Mouse (Mus musculus) heart, adult 2 months (tissue): ENCODE measurements around the gene Cog7. TPM values are rescaled to one million over a fixed set of nuclear protein-coding genes. Genes with fewer than 3 reads are reported as not detected.

ENCODE experiments used
- DNase-seq, 2 experiments: peaks; one replicate each; pipeline ENCODE4 v3.0.0; 2021
- H3K27ac ChIP-seq: fragments of 200-600 bp; 2 replicates; pipeline ENCODE4 v1.8.1; 2022
- H3K27me3 ChIP-seq: fragments of 200-500 bp; 2 replicates; pipeline ENCODE4 v1.6.1; 2012; ENCODE audit warnings: mild to moderate bottlenecking, low read length, inconsistent platforms, mixed read lengths; ENCODE audit not compliant: control insufficient read depth, insufficient read depth
- H3K36me3 ChIP-seq: fragments of 200-500 bp; 2 replicates; pipeline ENCODE4 v1.6.1; 2012; ENCODE audit warnings: low read length, inconsistent platforms; ENCODE audit not compliant: control insufficient read depth, insufficient read depth
- H3K4me1 ChIP-seq: fragments of 200-500 bp; 2 replicates; pipeline ENCODE4 v1.6.1; 2011; ENCODE audit warnings: low read length; ENCODE audit not compliant: control insufficient read depth, insufficient read depth
- H3K4me3 ChIP-seq: fragments of 200-600 bp; 2 replicates; pipeline ENCODE4 v1.8.1; 2022
- H3K79me2 ChIP-seq: fragments of 200-500 bp; replicated peaks from 2 replicates; pipeline ENCODE4 v1.6.1; 2012; ENCODE audit warnings: mild to moderate bottlenecking, inconsistent platforms, low read length, moderate library complexity, mixed read lengths; ENCODE audit not compliant: control insufficient read depth, insufficient read depth
- H3K9ac ChIP-seq: fragments of 200-500 bp; 2 replicates; pipeline ENCODE4 v1.6.1; 2012; ENCODE audit warnings: low read depth, mild to moderate bottlenecking, control low read depth, inconsistent platforms, low read length, mixed read lengths
- CTCF ChIP-seq: fragments of 200-600 bp; IDR thresholded peaks from 2 replicates; pipeline ENCODE4 v1.8.1; 2022; ENCODE audit warnings: antibody characterized with exemption, mild to moderate bottlenecking, moderate library complexity
- EP300 ChIP-seq: fragments of 200-500 bp; IDR thresholded peaks from 2 replicates; pipeline ENCODE4 v1.6.1; 2011; ENCODE audit warnings: low read depth, low read length, control low read depth; ENCODE audit not compliant: insufficient read depth
- POLR2A ChIP-seq: fragments of 200-500 bp; IDR thresholded peaks from 2 replicates; pipeline ENCODE4 v1.6.1; 2011; ENCODE audit warnings: mild to moderate bottlenecking, low read depth, low read length, control low read depth; ENCODE audit not compliant: insufficient read depth
- WGBS: fragments of 180-500 bp; shearing (Covaris S2); methylation state at CpG from one replicate; pipeline ENCODE4 v1.1.7; 2018; 5-methylcytosine and 5-hydroxymethylcytosine counted together
- intact Hi-C: fragments of 180-260 bp; cut with DNase I; formaldehyde crosslinking; loops from one replicate; pipeline ENCODE4 v1.15.1; 2025
- polyA plus RNA-seq: library from polyadenylated mRNA; depleted of rRNA; stranded (reverse); fragments of >200 nt; gene quantifications from 2 replicates; pipeline ENCODE4 v1.2.3, GENCODE M21; 2012
- total RNA-seq, 2 experiments: library from RNA; stranded (reverse); gene quantifications; 2 replicates each; pipeline ENCODE4 v1.2.3; 2021

Cog7 gene
- total and polyA plus RNA-seq, 3 experiments = 16.7 to 19.5 (median 17.0) TPM

- no peak overlapping the region for H3K27ac ChIP-seq
- H3K9ac ChIP-seq = no peak overlapping the region
- TF ChIP-seq POLR2A (no peak), CTCF (no peak), EP300 (no peak)
- DNase-seq = peak in 1 of 2 experiments; percentile 27
- WGBS = 64% methylated on average over 3 of the region's 3 CpGs
- H3K4me1 ChIP-seq = no peaks in the 10 kb centered on the region; the same call in 1 of the 2 replicates
- no peaks in the 10 kb centered on the region for H3K36me3 ChIP-seq
- no peaks in the 10 kb centered on the region for H3K79me2 ChIP-seq
- intact Hi-C loops = no loop called here
- H3K27me3 ChIP-seq = no peaks in the 10 kb centered on the region
- H3K4me3 ChIP-seq = no peak overlapping the region
Measured at GRCm38 (mm10) chr7:122018247-122018646, 36.7 kb upstream of the Cog7 start.

DNA sequence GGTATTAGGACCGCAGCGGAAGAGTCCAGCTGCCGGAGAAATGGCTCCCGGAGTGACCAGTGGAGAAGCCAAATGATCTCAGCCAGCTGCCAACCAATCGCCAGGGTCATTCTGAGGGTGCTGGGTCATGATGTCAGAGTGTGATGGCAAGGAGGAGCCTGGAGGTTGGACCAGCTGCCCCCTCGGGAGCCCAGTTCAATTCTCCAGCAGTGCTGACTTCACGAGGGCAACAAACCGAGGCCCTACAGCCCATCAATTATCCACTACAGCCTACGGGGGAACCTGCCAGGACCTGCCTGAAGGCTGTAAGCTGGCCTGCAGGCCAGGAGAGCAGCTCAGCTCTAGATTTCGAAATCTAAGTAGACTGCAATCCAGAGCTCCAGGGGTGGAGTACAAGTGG is 34.2 kb upstream of the Cog7 start:
- Histone ChIP-seq H3K4me3 (no peak overlapping the region), H3K27me3 (no peaks in the 10 kb centered on the region), H3K27ac (peak overlapping the region; percentile 81), H3K4me1 (no peaks in the 10 kb centered on the region; the same call in none of the 2 replicates), H3K79me2 (no peaks in the 10 kb centered on the region), H3K9ac (peak overlapping the region; percentile 4; the same call in 1 of the 2 replicates), H3K36me3 (no peaks in the 10 kb centered on the region)
- no peak for TF ChIP-seq EP300
- no peak for TF ChIP-seq CTCF
- no peak for TF ChIP-seq POLR2A
- intact Hi-C loops = no loop called here
- DNase-seq = peak; percentile 39 to 42
- WGBS = 56% methylated on average over 10 of the region's 10 CpGs

- Histone ChIP-seq H3K4me3 (no peak overlapping the region), H3K79me2 (no peaks in the 10 kb centered on the region), H3K4me1 (no peaks in the 10 kb centered on the region; the same call in none of the 2 replicates), H3K27ac (peak overlapping the region; percentile 81), H3K9ac (peak overlapping the region; percentile 18), H3K27me3 (no peaks in the 10 kb centered on the region), H3K36me3 (no peaks in the 10 kb centered on the region)
- TF ChIP-seq EP300 = no peak
- TF ChIP-seq CTCF = peak; percentile 66
- intact Hi-C loops = no loop called here
- 24% methylated on average over 8 of the region's 8 CpGs for WGBS
- DNase-seq = peak; percentile 39 to 56
Measured at GRCm38 (mm10) chr7:122015105-122015504, 33.6 kb upstream of the Cog7 start.

DNA sequence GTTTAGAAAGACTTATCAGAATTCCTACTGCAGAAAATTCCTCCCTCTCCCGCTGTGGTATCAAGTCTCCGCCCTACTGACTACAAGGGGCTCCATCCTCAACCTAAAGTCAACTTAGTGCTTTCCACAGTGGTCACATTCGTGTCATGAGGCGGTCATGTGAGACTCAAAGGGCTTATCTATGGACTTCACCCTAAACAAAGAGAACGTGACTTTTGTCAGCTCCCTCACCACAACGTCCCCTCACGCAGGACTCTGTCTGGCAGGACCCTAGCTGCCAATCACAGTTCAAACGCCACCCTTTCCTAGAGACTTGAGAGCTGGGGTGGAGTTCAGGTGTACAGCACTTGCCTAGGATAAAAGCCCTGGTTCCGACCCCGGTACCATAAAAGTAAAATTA is 31.4 kb upstream of the Cog7 start:
- DNase-seq = no peak
- H3K27me3 ChIP-seq = no peaks in the 10 kb centered on the region
- TF ChIP-seq POLR2A = no peak
- TF ChIP-seq CTCF = no peak
- no peak for TF ChIP-seq EP300
- H3K9ac ChIP-seq = no peak overlapping the region
- H3K4me3 ChIP-seq = no peak overlapping the region
- H3K79me2 ChIP-seq = no peaks in the 10 kb centered on the region
- intact Hi-C loops = no loop called here
- 69% methylated on average over 10 of the region's 10 CpGs for WGBS
- H3K4me1 ChIP-seq = no peaks in the 10 kb centered on the region; the same call in none of the 2 replicates
- H3K36me3 ChIP-seq = no peaks in the 10 kb centered on the region
- no peak overlapping the region for H3K27ac ChIP-seq

DNA sequence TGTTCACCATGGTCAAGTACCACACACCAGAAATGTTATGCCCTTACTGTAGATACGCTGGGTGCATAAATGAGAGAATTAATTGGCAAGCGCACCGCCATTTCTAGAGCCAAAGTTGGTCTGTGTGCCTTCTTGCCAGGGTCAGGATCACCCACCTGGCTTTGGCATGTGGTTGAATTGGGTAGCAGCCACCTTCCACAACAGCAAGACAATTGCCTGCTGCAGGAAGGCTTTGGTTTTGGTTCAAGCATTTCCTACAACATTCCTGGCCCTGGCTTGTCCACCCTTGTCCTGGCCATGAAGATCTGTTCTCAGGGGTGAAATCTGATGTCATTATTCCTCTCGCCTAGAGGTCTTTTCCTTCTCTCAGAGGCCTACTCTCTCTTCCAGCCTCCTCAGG is 30.9 kb upstream of the Cog7 start:
- Histone ChIP-seq H3K9ac (no peak overlapping the region), H3K27me3 (no peaks in the 10 kb centered on the region), H3K27ac (no peak overlapping the region; the same call in 1 of the 2 replicates), H3K4me3 (no peak overlapping the region), H3K4me1 (no peaks in the 10 kb centered on the region; the same call in none of the 2 replicates), H3K79me2 (no peaks in the 10 kb centered on the region), H3K36me3 (no peaks in the 10 kb centered on the region)
- WGBS = 66% methylated on average over 4 of the region's 4 CpGs
- TF ChIP-seq EP300 = no peak
- no peak for TF ChIP-seq POLR2A
- no peak for TF ChIP-seq CTCF
- DNase-seq = peak in 1 of 2 experiments; percentile 37
- intact Hi-C loops = no loop called here

DNA sequence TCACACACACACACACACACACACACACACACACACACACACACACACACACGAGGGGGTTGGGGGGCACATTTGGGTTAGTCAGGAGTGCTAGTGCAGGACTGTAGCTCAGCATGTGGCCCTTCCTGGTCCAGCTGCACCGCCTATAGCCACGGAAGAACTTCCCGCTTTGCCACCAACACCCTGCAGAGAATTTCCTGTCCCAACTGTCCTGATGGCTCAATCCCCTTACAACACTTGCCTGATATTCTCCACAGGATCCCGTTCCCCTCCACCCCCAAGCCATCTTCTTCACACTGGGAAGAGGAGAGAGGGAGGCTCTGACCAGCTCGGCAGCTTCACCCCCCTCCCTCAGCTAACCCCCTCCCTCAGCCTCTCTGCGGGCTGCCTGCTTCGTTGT is 18.9 kb upstream of the Cog7 start:
- H3K4me3 ChIP-seq = no peak overlapping the region
- TF ChIP-seq POLR2A (no peak), EP300 (no peak), CTCF (no peak)
- no peaks in the 10 kb centered on the region for H3K36me3 ChIP-seq
- H3K4me1 ChIP-seq = no peaks in the 10 kb centered on the region
- H3K79me2 ChIP-seq = no peaks in the 10 kb centered on the region
- no peak overlapping the region for H3K9ac ChIP-seq
- no peaks in the 10 kb centered on the region for H3K27me3 ChIP-seq
- no peak for DNase-seq
- intact Hi-C loops = no loop called here
- no peak overlapping the region for H3K27ac ChIP-seq
- WGBS = 55% methylated on average over 7 of the region's 8 CpGs
